Mouse (Mus musculus): ENCODE measurements around the gene Spred2.

- no peak for TF ChIP-seq CTCF (IDR thresholded peaks at IDR 0.05; ENCODE audit: low read depth, low read length)
- TF ChIP-seq POLR2A (IDR thresholded peaks at IDR 0.05; ENCODE audit: borderline replicate concordance, low read depth, low read length), result no peak
These were observed 48.2 kb upstream of the Spred2 start for GRCm38 (mm10) chr11:19875964-19876363.
